In genomic region chr1:156676171-156676570, GRCm38 (mm10) we compare ENCODE assay signal across 9 mouse cellular contexts. TPM values are rescaled to one million over a fixed set of nuclear protein-coding genes. Genes with fewer than 3 reads are reported as not detected.
A peak's percentile ranks its signal among the peaks of the same experiment; 100 is the strongest.
DNase-seq lines count a peak whose midpoint lies in the region; ATAC-seq and TF ChIP-seq lines count a peak whose summit lies in the region.
"Had no signal": no experiment of that assay in that cellular context is flagged by ENCODE, and none has a peak within 500 bp of the region (broad histone marks: within the 10 kb centered on the region; RNA-seq: fewer than 3 reads in every experiment).

No protein-coding gene starts in this region.

- no peak overlapping the region for H3K4me3 ChIP-seq in forebrain, postnatal 0 days (ENCODE audit: low read depth, low read length)
- H3K4me3 ChIP-seq in forebrain, embryonic 12.5 days (replicated peaks), result no peak overlapping the region
- no peak overlapping the region for H3K4me3 ChIP-seq in thymus, adult 2 months (ENCODE audit: control insufficient read depth, insufficient read depth, low read length)
- no peak overlapping the region for H3K4me3 ChIP-seq in testis, adult 2 months (ENCODE audit: control insufficient read depth, low read depth, low read length)
- H3K4me3 ChIP-seq: limb, embryonic 12.5 days had no signal

- H3K4me2 ChIP-seq in forebrain, postnatal 0 days (ENCODE audit: low read depth), result no peak overlapping the region
- no peak overlapping the region for H3K4me2 ChIP-seq in forebrain, embryonic 12.5 days
- H3K4me2 ChIP-seq: limb, embryonic 12.5 days had no signal

- no peak overlapping the region for H3K9ac ChIP-seq in forebrain, postnatal 0 days
- no peak overlapping the region for H3K9ac ChIP-seq in forebrain, embryonic 12.5 days
- H3K9ac ChIP-seq: limb, embryonic 12.5 days had no signal

- peak; percentile 80 for TF ChIP-seq CTCF in forebrain, postnatal 0 days (IDR thresholded peaks at IDR 0.05; ENCODE audit: low read depth)
- TF ChIP-seq CTCF in thymus, adult 2 months (IDR thresholded peaks at IDR 0.05; ENCODE audit: borderline replicate concordance, control insufficient read depth, extremely low read depth, insufficient read depth, low read length, poor library complexity), result peak; percentile 40; the same call in 1 of the 2 replicates
- TF ChIP-seq CTCF in testis, adult 2 months (IDR thresholded peaks at IDR 0.05; ENCODE audit: control insufficient read depth, insufficient read depth, insufficient replicate concordance, low read depth, low read length), result peak; percentile 93

- WGBS in forebrain, postnatal 0 days, result 40% methylated on average over 12 of the region's 12 CpGs
- WGBS in forebrain, embryonic 12.5 days, result 34% methylated on average over 12 of the region's 12 CpGs
- 40% methylated on average over 12 of the region's 12 CpGs for WGBS in thymus, adult 2 months

- H3K9me3 ChIP-seq in forebrain, postnatal 0 days (ENCODE audit: low read length), result no peaks in the 10 kb centered on the region
- no peaks in the 10 kb centered on the region for H3K9me3 ChIP-seq in forebrain, embryonic 12.5 days
- H3K9me3 ChIP-seq: limb, embryonic 12.5 days had no signal

- 0 out of 2 replicates have a peak, but pooled peaks cover 3% of the 10 kb centered on the region for H3K27me3 ChIP-seq in forebrain, postnatal 0 days (ENCODE audit: insufficient read depth, low read length)
- H3K27me3 ChIP-seq in forebrain, embryonic 12.5 days, result peaks cover 16% of the 10 kb centered on the region; the same call in 1 of the 2 replicates
- H3K27me3 ChIP-seq in thymus, adult 2 months (ENCODE audit: control insufficient read depth, insufficient read depth, low read length), result no peaks in the 10 kb centered on the region
- H3K27me3 ChIP-seq in testis, adult 2 months (ENCODE audit: control insufficient read depth, insufficient read depth, low read length), result no peaks in the 10 kb centered on the region

- peaks cover 10% of the 10 kb centered on the region for H3K36me3 ChIP-seq in forebrain, postnatal 0 days (ENCODE audit: insufficient read depth)
- peaks cover 8% of the 10 kb centered on the region for H3K36me3 ChIP-seq in forebrain, embryonic 12.5 days (replicated peaks)
- no peaks in the 10 kb centered on the region for H3K36me3 ChIP-seq in thymus, adult 2 months (ENCODE audit: control insufficient read depth, insufficient read depth, low read length)
- H3K36me3 ChIP-seq in testis, adult 2 months (ENCODE audit: control insufficient read depth, insufficient read depth, low read length), result no peaks in the 10 kb centered on the region

- DNase-seq in forebrain, postnatal 0 days, result peak; percentile 71
- DNase-seq in thymus, adult 2 months, result peak; percentile 53
- DNase-seq in thymus, adult 18-20 months, result no peak
- DNase-seq in cerebellum, postnatal 25 days, result peak; percentile 69 to 78
- peak; percentile 81 for DNase-seq in induced T-regulatory cell, adult 2 months (ENCODE audit: low read depth)
- peak; percentile 63 for DNase-seq in lung, postnatal 25 days (ENCODE audit: low spot score)

- no peak for ATAC-seq in forebrain, postnatal 0 days
- ATAC-seq in forebrain, embryonic 12.5 days (ENCODE audit: low FRiP score), result no peak

- TF ChIP-seq POLR2A in thymus, adult 2 months (IDR thresholded peaks at IDR 0.05; ENCODE audit: control insufficient read depth, extremely low read depth, insufficient read depth, low read length, poor library complexity), result no peak
- no peak for TF ChIP-seq POLR2A in testis, adult 2 months (IDR thresholded peaks at IDR 0.05; ENCODE audit: control insufficient read depth, low read depth, low read length)

- no peak overlapping the region for H3K27ac ChIP-seq in forebrain, postnatal 0 days (ENCODE audit: low read depth, low read length)
- no peak overlapping the region for H3K27ac ChIP-seq in forebrain, embryonic 12.5 days
- H3K27ac ChIP-seq in thymus, adult 2 months (ENCODE audit: control insufficient read depth, insufficient read depth, low read length), result no peak overlapping the region
- no peak overlapping the region for H3K27ac ChIP-seq in testis, adult 2 months (ENCODE audit: control insufficient read depth, insufficient read depth, low read depth, low read length)
- H3K27ac ChIP-seq: limb, embryonic 12.5 days had no signal

- no peaks in the 10 kb centered on the region for H3K4me1 ChIP-seq in forebrain, postnatal 0 days (ENCODE audit: insufficient read depth)
- peaks cover 21% of the 10 kb centered on the region for H3K4me1 ChIP-seq in forebrain, embryonic 12.5 days
- peaks cover 9% of the 10 kb centered on the region for H3K4me1 ChIP-seq in thymus, adult 2 months (replicated peaks; ENCODE audit: control insufficient read depth, insufficient read depth, low read length)
- peaks cover 7% of the 10 kb centered on the region; the same call in 1 of the 2 replicates for H3K4me1 ChIP-seq in testis, adult 2 months (ENCODE audit: control insufficient read depth, insufficient read depth, low read length)

RNA-seq across cellular contexts. Expression of gene Tor3a, which starts 2.0 kb away (rescaled TPM):
- total RNA-seq in forebrain, postnatal 0 days (2014; rRNA removed), result 1.5 and 4.5 TPM in 2 replicates
- 4.0 and 4.4 TPM in 2 replicates for polyA plus RNA-seq in forebrain, postnatal 0 days (2015; fragmentation: Nextera tagmentation; extraction: Ambion mirVana)
- polyA plus RNA-seq in forebrain, embryonic 12.5 days (2016; fragmentation: Nextera tagmentation; extraction: Ambion mirVana), result 4.1 and 5.3 TPM in 2 replicates
- polyA plus RNA-seq in thymus, adult 2 months (2012; rRNA removed), result 38.2 and 47.2 TPM in 2 replicates
- polyA plus RNA-seq in testis, adult 2 months (2012; rRNA removed), result 0.90 and 0.94 TPM in 2 replicates

RNA-seq across cellular contexts. Expression of gene Fam20b, which starts 42.7 kb away (rescaled TPM):
- total RNA-seq in forebrain, postnatal 0 days (2014; rRNA removed), result 60.6 and 68.1 TPM in 2 replicates
- polyA plus RNA-seq in forebrain, postnatal 0 days (2015; fragmentation: Nextera tagmentation; extraction: Ambion mirVana), result 21.0 and 30.4 TPM in 2 replicates
- polyA plus RNA-seq in forebrain, embryonic 12.5 days (2016; fragmentation: Nextera tagmentation; extraction: Ambion mirVana), result 24.6 and 26.8 TPM in 2 replicates
- 17.7 and 18.2 TPM in 2 replicates for polyA plus RNA-seq in thymus, adult 2 months (2012; rRNA removed)
- 23.3 and 27.7 TPM in 2 replicates for polyA plus RNA-seq in testis, adult 2 months (2012; rRNA removed)

Comparison
In these comparisons a context has a peak if more than half of its experiments do, and no peak if none do; other contexts are left out.
1. DNase-seq: peak in forebrain, postnatal 0 days (single experiment), thymus, adult 2 months (single experiment), cerebellum, postnatal 25 days (2 of 2), induced T-regulatory cell, adult 2 months (single experiment) and lung, postnatal 25 days (single experiment); none in thymus, adult 18-20 months (0 of 2).
2. CTCF ChIP-seq: peak in every context shown above with its lines; median percentile 93 in testis, adult 2 months; 80 in forebrain, postnatal 0 days; 40 in thymus, adult 2 months.